Mouse (Mus musculus) embryonic facial prominence, embryonic 10.5 days (tissue): ENCODE results near the gene Magix. TPM values are rescaled to one million over a fixed set of nuclear protein-coding genes. Genes with fewer than 3 reads are reported as not detected.

Source experiments
- DNase-seq: peaks from one replicate; pipeline ENCODE4 v3.0.0-alpha.2; 2017; ENCODE audit warnings: low spot score
- H3K27ac ChIP-seq: fragments of 300-500 bp; sonication (generic); replicated peaks from 2 replicates; pipeline ENCODE4 v1.5.1; 2016; ENCODE audit warnings: mild to moderate bottlenecking
- H3K27me3 ChIP-seq: fragments of 300-500 bp; sonication (generic); replicated peaks from 2 replicates; pipeline ENCODE4 v1.6.1; 2016; ENCODE audit warnings: low read depth, mild to moderate bottlenecking; ENCODE audit not compliant: poor library complexity, severe bottlenecking
- H3K36me3 ChIP-seq: fragments of 300-500 bp; sonication (generic); replicated peaks from 2 replicates; pipeline ENCODE4 v1.6.1; 2016; ENCODE audit warnings: mild to moderate bottlenecking, moderate library complexity
- H3K4me1 ChIP-seq: fragments of 300-500 bp; sonication (generic); 2 replicates; pipeline ENCODE4 v1.6.1; 2016
- H3K4me3 ChIP-seq: fragments of 300-500 bp; sonication (generic); 2 replicates; pipeline ENCODE4 v1.5.1; 2016; ENCODE audit warnings: mild to moderate bottlenecking, moderate library complexity
- H3K9me3 ChIP-seq: fragments of 300-500 bp; sonication (generic); 2 replicates; pipeline ENCODE4 v1.6.1; 2016; ENCODE audit warnings: mild to moderate bottlenecking
- WGBS: fragments of 180-500 bp; shearing (Covaris S2); methylation state at CpG from one replicate; pipeline ENCODE4 v1.1.7; 2016; 5-methylcytosine and 5-hydroxymethylcytosine counted together
- polyA plus RNA-seq: library from polyadenylated mRNA; unstranded; fragments of >200 nt; fragmentation: Nextera tagmentation; extraction: Ambion mirVana; gene quantifications from 2 replicates; pipeline ENCODE4 v1.2.1, GENCODE M21; 2016

Gene Magix
- polyA plus RNA-seq, 1 experiment from 2014 or later: 0.09 TPM

DNA sequence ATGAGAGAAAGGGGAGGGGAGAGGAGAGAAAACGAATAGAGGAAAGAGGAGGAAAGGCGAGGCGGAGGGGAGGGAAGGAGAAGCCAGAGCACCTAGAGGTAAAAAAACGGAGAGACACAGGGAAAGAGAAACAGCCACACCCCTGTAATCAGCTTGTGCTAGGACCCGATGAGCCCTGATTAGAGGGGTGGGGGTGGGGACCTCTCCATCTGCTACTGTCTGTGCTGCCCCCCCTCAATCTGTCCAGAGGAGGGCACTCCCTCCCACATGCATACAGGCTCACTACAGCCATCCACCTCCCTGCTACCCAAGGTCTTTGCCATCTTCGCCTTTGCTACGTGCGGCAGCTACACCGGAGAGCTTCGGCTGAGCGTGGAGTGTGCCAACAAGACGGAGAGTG lies 40.3 kb downstream of the Magix start:
- H3K4me1 ChIP-seq: 0 out of 2 replicates have a peak, but pooled peaks cover 4% of the 10 kb centered on the region
- WGBS: 35% methylated on average over 12 of the region's 12 CpGs
- no peaks in the 10 kb centered on the region for H3K36me3 ChIP-seq
- H3K9me3 ChIP-seq: no peaks in the 10 kb centered on the region
- no peak overlapping the region for H3K27ac ChIP-seq
- no peak overlapping the region for H3K4me3 ChIP-seq
- peaks cover 31% of the 10 kb centered on the region for H3K27me3 ChIP-seq
- no peak for DNase-seq

DNA sequence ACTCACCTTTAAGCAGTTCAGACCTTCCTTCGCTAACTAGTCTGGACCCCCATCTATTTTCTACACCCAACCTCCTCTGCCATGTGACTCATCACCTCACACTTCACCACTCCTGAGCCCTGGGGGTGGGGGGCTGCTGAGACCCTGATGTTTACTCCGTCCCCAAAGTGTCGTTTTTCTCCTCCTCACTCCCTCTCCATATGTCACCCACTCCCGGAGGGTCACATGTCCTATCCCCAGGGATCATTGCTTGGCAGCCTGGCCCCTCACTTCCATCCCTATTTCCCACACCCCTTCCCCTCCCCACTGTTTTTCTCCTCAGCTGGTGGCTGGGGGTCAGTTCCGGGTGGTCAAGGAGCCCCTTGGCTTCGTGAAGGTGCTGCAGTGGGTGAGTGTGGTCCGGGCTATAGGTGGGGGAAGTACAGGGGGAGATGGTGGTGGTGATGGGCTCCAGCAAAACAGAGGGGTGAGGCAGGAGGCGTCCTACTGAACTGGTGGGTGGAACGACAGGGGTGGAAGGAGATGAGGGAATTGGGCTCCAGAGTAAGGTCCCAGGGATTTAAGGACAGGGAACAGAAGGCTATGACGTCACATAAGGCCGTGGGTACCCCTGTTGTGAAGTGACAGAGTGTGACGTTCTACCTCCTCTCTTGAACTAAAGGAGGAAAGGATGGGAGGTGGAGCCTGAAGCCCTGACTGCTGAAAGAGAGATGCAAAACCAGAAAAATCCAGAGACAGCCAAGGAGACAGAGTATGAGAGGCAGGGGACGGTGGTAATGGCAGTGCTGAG lies 41.3 kb downstream of the Magix start:
- Histone ChIP-seq H3K9me3 (no peaks in the 10 kb centered on the region), H3K27me3 (peaks cover 31% of the 10 kb centered on the region), H3K4me1 (0 out of 2 replicates have a peak, but pooled peaks cover 4% of the 10 kb centered on the region), H3K36me3 (no peaks in the 10 kb centered on the region), H3K27ac (no peak overlapping the region), H3K4me3 (peak overlapping the region; percentile 54)
- DNase-seq: no peak
- WGBS: 27% methylated on average over 13 of the region's 13 CpGs

DNA sequence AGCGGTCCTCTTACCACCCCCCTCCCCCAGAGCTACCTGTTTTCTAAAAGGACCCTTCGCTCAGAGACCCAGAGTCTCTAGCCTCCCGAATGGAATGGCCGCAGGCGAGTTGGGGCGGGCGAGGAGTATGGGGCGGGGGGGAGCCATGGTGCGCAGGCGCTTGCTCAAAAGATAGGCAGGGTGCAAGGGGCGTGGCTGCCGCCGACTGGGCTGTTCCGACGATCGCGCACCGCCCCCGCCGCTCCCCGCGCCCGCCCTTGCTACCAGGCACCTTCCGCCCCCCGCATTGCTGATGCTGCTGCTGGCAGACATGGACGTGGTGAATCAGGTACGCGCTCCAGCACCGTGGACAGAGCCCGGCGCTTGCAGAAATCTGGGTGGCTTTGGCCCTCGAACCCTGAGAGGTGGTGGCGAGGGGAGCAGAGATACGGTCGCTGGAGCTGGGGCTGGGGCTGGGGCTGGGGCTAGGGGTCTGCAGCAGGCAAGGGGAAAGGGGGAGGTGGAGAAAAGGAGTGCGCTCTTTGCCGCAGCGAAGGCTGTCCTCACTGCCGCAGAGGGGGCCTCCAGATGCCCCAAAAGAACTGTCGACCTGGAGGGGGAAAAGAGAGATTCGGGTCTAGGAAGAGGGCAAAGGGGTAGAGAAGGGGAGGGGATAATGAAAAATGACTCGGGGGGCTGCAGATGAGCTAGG lies 42.5 kb downstream of the Magix start, which contains the start of gene Syp:
Gene Syp (plus strand): TSS at position 71 of the 691 bp plus-strand sequence.
- Histone ChIP-seq H3K27ac (peak within 1 kb of the TSS; percentile 51; the same call in 1 of the 2 replicates), H3K9me3 (no peaks in the 10 kb centered on the region), H3K27me3 (peaks cover 31% of the 10 kb centered on the region), H3K36me3 (no peaks in the 10 kb centered on the region), H3K4me1 (0 out of 2 replicates have a peak, but pooled peaks cover 4% of the 10 kb centered on the region), H3K4me3 (peak within 1 kb of the TSS; percentile 54)
- WGBS: 15% methylated on average over 42 of the region's 42 CpGs
- peak; percentile 92 for DNase-seq

DNA sequence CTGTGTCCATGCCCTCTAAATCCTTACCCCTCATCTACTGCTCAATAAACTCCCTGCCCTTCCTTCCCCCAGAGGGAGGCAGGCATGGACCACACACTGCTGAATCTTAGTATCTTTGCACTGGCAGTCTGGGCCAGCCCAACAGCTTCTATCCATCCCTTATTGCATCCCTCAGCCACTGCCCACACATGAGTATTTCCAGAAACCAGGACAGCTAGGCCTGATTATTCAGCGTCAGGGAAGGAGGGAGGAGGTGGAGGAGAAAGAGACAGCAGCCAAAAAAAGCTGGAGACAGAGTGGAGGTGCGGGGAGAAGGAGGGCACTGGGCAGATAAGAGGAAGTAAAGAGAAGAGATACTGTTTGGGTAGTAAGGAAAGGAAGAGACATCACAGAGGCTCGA lies 46.0 kb downstream of the Magix start:
- 68% methylated on average over 3 of the region's 3 CpGs for WGBS

DNA sequence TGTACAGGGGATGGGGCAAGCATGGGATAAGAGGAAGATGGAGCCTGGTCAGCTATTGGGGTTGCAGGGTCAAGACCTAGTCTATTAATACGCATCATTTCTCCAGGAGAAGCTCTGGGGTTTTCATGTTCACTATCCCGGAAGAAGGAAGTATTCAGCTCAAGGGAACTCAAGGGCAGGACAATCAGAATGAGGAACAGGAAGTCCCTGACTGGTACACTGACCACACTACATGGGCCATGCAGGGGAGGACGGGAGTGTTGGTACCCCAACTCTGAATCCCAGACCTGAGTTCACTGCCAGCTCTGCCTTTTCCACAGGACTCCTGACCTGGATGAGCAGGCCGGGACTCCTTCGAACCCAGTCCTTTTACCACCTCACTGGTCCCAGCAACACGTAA lies 48.5 kb downstream of the Magix start:
- Histone ChIP-seq H3K4me3 (no peak overlapping the region), H3K27ac (no peak overlapping the region), H3K4me1 (no peaks in the 10 kb centered on the region), H3K36me3 (no peaks in the 10 kb centered on the region), H3K9me3 (no peaks in the 10 kb centered on the region), H3K27me3 (no peaks in the 10 kb centered on the region)
- no peak for DNase-seq
- WGBS: 92% methylated on average over 6 of the region's 6 CpGs

More for the DNA sequence above, 46.0 kb downstream of the Magix start:
- H3K9me3 ChIP-seq: no peaks in the 10 kb centered on the region
- DNase-seq: no peak
- no peak overlapping the region for H3K4me3 ChIP-seq
- H3K27me3 ChIP-seq: peaks cover 17% of the 10 kb centered on the region
- no peak overlapping the region for H3K27ac ChIP-seq
- no peaks in the 10 kb centered on the region for H3K36me3 ChIP-seq
- H3K4me1 ChIP-seq: 0 out of 2 replicates have a peak, but pooled peaks cover 4% of the 10 kb centered on the region

Other genes with a start within 250 kb of the Magix start
- gene Foxp3, start 107.6 kb downstream of the Magix start, polyA plus RNA-seq: 0.05 and 0.15 TPM in 2 replicates
- gene Ppp1r3f, start 107.0 kb downstream of the Magix start, polyA plus RNA-seq: 1.4 and 2.2 TPM in 2 replicates
- gene Ccdc22, start 75.7 kb downstream of the Magix start, polyA plus RNA-seq: 36.0 and 36.6 TPM in 2 replicates
- 0.05 and 0.06 TPM in 2 replicates for gene Cacna1f, start 74.2 kb downstream of the Magix start, polyA plus RNA-seq
- 9.3 and 9.7 TPM in 2 replicates for gene Syp, start 42.8 kb downstream of the Magix start, polyA plus RNA-seq
- gene Prickle3, start 24.0 kb downstream of the Magix start, polyA plus RNA-seq: 4.1 and 4.2 TPM in 2 replicates
- gene Plp2, start 9.9 kb downstream of the Magix start, polyA plus RNA-seq: 49.7 TPM in 2 replicates
- gene Gpkow, start 15.9 kb upstream of the Magix start, polyA plus RNA-seq: 40.2 and 40.3 TPM in 2 replicates
- 22.5 and 23.8 TPM in 2 replicates for gene Wdr45, start 33.1 kb upstream of the Magix start, polyA plus RNA-seq
- gene Gm45208, start 41.0 kb upstream of the Magix start, polyA plus RNA-seq: 0.36 and 0.61 TPM in 2 replicates
- gene Praf2, start 47.2 kb upstream of the Magix start, polyA plus RNA-seq: 73.0 and 73.6 TPM in 2 replicates
- gene Ccdc120, start 69.7 kb upstream of the Magix start, polyA plus RNA-seq: 20.3 and 22.1 TPM in 2 replicates
- 26.8 and 28.3 TPM in 2 replicates for gene Tfe3, start 81.3 kb upstream of the Magix start, polyA plus RNA-seq
- gene Gripap1, start 108.5 kb upstream of the Magix start, polyA plus RNA-seq: 42.5 and 45.3 TPM in 2 replicates
- 1.4 and 2.2 TPM in 2 replicates for gene Kcnd1, start 141.0 kb upstream of the Magix start, polyA plus RNA-seq
- gene Otud5, start 160.1 kb upstream of the Magix start, polyA plus RNA-seq: 42.2 and 43.4 TPM in 2 replicates
- gene Pim2, start 197.0 kb upstream of the Magix start, polyA plus RNA-seq: 7.3 and 7.6 TPM in 2 replicates
- 23.4 and 25.7 TPM in 2 replicates for gene Slc35a2, start 202.8 kb upstream of the Magix start, polyA plus RNA-seq
- gene Pqbp1, start 218.0 kb upstream of the Magix start, polyA plus RNA-seq: 122 and 132 TPM in 2 replicates
- gene Timm17b, start 218.1 kb upstream of the Magix start, polyA plus RNA-seq: 174 and 178 TPM in 2 replicates
- gene Gm10491, start 226.6 kb upstream of the Magix start, polyA plus RNA-seq: not detected in 2 replicates
- gene Gm10490, start 228.3 kb upstream of the Magix start, polyA plus RNA-seq: 0.51 TPM in 1 of 2 replicates, not detected in the other
- gene Pcsk1n, start 238.6 kb upstream of the Magix start, polyA plus RNA-seq: 3.0 and 4.5 TPM in 2 replicates
- gene Eras, start 247.4 kb upstream of the Magix start, polyA plus RNA-seq: 0.28 TPM in 1 of 2 replicates, not detected in the other